Comparison of ENCODE assay signal across 8 mouse cellular contexts in the genomic region with DNA sequence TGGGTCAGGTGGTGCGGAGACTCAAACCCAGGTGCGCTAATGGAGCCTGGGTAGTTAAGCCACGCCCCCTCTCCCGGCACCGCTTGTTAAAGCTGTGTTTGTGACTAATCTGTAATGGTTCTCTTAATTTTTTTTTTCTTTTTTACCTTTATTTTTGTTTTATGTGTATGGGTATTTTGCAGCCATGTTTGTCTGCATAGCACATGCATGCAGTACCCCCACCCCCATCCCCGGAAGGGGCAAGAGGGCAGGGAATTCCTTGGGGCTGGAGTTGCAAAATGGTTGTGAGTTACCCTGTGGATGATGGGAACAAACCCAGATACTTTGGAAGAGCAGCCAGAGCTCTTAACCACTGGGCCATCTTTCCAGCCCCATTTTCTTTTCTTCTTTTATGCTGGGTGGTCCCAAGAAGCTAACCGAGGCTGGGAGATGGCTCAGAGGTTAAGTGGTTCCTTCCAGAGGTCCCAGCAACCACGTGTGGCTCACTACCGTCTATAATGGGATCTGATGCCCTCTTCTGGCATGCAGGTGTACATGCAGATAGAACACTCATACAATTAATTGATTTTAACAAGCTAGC. TPM values are rescaled to one million over a fixed set of nuclear protein-coding genes. Genes with fewer than 3 reads are reported as not detected.
DNase-seq lines count a peak whose midpoint lies in the region; ATAC-seq and TF ChIP-seq lines count a peak whose summit lies in the region.

No protein-coding gene starts in this region.

- ATAC-seq in forebrain, embryonic 11.5 days (replicated peaks; ENCODE audit: low FRiP score) = no peak
- no peak for ATAC-seq in forebrain, embryonic 15.5 days (replicated peaks)
- no peak for ATAC-seq in hindbrain, postnatal 0 days
- no peak for ATAC-seq in neural tube, embryonic 14.5 days (ENCODE audit: low read depth)

- DNase-seq in forebrain, embryonic 11.5 days (ENCODE audit: low spot score) = no peak
- DNase-seq in retina, postnatal 1 day = peak; percentile 58
- DNase-seq in retina, embryonic 14.5 days (ENCODE audit: low spot score) = no peak
- peak; percentile 23 for DNase-seq in hindbrain, postnatal 0 days (ENCODE audit: low spot score)
- DNase-seq in urinary bladder, postnatal 4 days (ENCODE audit: low spot score in 2 of 2) = no peak
- no peak for DNase-seq in cerebellum, adult 11-12 months

- no peaks in the 10 kb centered on the region for H3K9me3 ChIP-seq in forebrain, embryonic 11.5 days (ENCODE audit: control insufficient read depth, low read length)
- no peaks in the 10 kb centered on the region for H3K9me3 ChIP-seq in forebrain, embryonic 15.5 days
- H3K9me3 ChIP-seq in hindbrain, postnatal 0 days (ENCODE audit: low read length) = no peaks in the 10 kb centered on the region
- H3K9me3 ChIP-seq in neural tube, embryonic 14.5 days (ENCODE audit: control insufficient read depth, low read length) = no peaks in the 10 kb centered on the region

- WGBS in forebrain, embryonic 11.5 days = 6% methylated on average over 9 of the region's 9 CpGs
- WGBS in forebrain, embryonic 15.5 days = 5% methylated on average over 9 of the region's 9 CpGs
- WGBS in hindbrain, postnatal 0 days = 5% methylated on average over 9 of the region's 9 CpGs
- 2% methylated on average over 9 of the region's 9 CpGs for WGBS in neural tube, embryonic 14.5 days

- H3K27ac ChIP-seq in forebrain, embryonic 11.5 days (ENCODE audit: low read depth, low read length) = no peak overlapping the region
- no peak overlapping the region for H3K27ac ChIP-seq in forebrain, embryonic 15.5 days (replicated peaks)
- no peak overlapping the region for H3K27ac ChIP-seq in hindbrain, postnatal 0 days
- H3K27ac ChIP-seq in neural tube, embryonic 14.5 days (ENCODE audit: low read depth, low read length) = no peak overlapping the region

- H3K9ac ChIP-seq in forebrain, embryonic 11.5 days (ENCODE audit: low read length) = no peak overlapping the region
- no peak overlapping the region for H3K9ac ChIP-seq in forebrain, embryonic 15.5 days (replicated peaks)
- no peak overlapping the region for H3K9ac ChIP-seq in hindbrain, postnatal 0 days (replicated peaks; ENCODE audit: low read length)
- no peak overlapping the region for H3K9ac ChIP-seq in neural tube, embryonic 14.5 days (replicated peaks; ENCODE audit: low read depth, low read length)

- H3K4me3 ChIP-seq in forebrain, embryonic 11.5 days (ENCODE audit: low read depth, low read length) = no peak overlapping the region
- H3K4me3 ChIP-seq in forebrain, embryonic 15.5 days = no peak overlapping the region
- no peak overlapping the region for H3K4me3 ChIP-seq in hindbrain, postnatal 0 days (ENCODE audit: low read length)
- no peak overlapping the region for H3K4me3 ChIP-seq in neural tube, embryonic 14.5 days (ENCODE audit: low read depth, low read length)

- H3K36me3 ChIP-seq in forebrain, embryonic 11.5 days (ENCODE audit: control insufficient read depth, insufficient read depth, low read length) = no peaks in the 10 kb centered on the region
- H3K36me3 ChIP-seq in forebrain, embryonic 15.5 days = no peaks in the 10 kb centered on the region
- no peaks in the 10 kb centered on the region for H3K36me3 ChIP-seq in hindbrain, postnatal 0 days (ENCODE audit: insufficient read depth, low read length)
- H3K36me3 ChIP-seq in neural tube, embryonic 14.5 days (ENCODE audit: control insufficient read depth, insufficient read depth, low read length) = no peaks in the 10 kb centered on the region

- no peaks in the 10 kb centered on the region for H3K4me1 ChIP-seq in forebrain, embryonic 11.5 days (replicated peaks; ENCODE audit: control insufficient read depth, insufficient read depth, low read length)
- no peaks in the 10 kb centered on the region for H3K4me1 ChIP-seq in forebrain, embryonic 15.5 days
- no peaks in the 10 kb centered on the region for H3K4me1 ChIP-seq in hindbrain, postnatal 0 days (ENCODE audit: insufficient read depth, low read length)
- H3K4me1 ChIP-seq in neural tube, embryonic 14.5 days (ENCODE audit: control insufficient read depth, insufficient read depth, low read length) = no peaks in the 10 kb centered on the region

- 0 out of 2 replicates have a peak overlapping the region, but pooled peaks have one; percentile 11 for H3K4me2 ChIP-seq in forebrain, embryonic 11.5 days (ENCODE audit: low read depth, low read length, severe bottlenecking)
- H3K4me2 ChIP-seq in forebrain, embryonic 15.5 days (replicated peaks) = no peak overlapping the region
- H3K4me2 ChIP-seq in hindbrain, postnatal 0 days (ENCODE audit: low read depth, low read length) = no peak overlapping the region
- peak overlapping the region; percentile 14; the same call in 1 of the 2 replicates for H3K4me2 ChIP-seq in neural tube, embryonic 14.5 days (ENCODE audit: low read depth, low read length)

- H3K27me3 ChIP-seq in forebrain, embryonic 11.5 days (ENCODE audit: control insufficient read depth, insufficient read depth, low read length) = no peaks in the 10 kb centered on the region
- H3K27me3 ChIP-seq in forebrain, embryonic 15.5 days = no peaks in the 10 kb centered on the region
- no peaks in the 10 kb centered on the region for H3K27me3 ChIP-seq in hindbrain, postnatal 0 days (ENCODE audit: insufficient read depth, low read length)
- H3K27me3 ChIP-seq in neural tube, embryonic 14.5 days (ENCODE audit: control insufficient read depth, insufficient read depth, low read length) = no peaks in the 10 kb centered on the region

- peak; percentile 56 for TF ChIP-seq CTCF in hindbrain, postnatal 0 days (IDR thresholded peaks at IDR 0.05; ENCODE audit: low read depth)

RNA-seq across cellular contexts. Expression of gene Spats2, which starts 12.2 kb away (rescaled TPM):
- polyA plus RNA-seq in forebrain, embryonic 11.5 days (2014; fragmentation: Nextera tagmentation; extraction: Ambion mirVana) = 60.3 and 60.7 TPM in 2 replicates
- polyA plus RNA-seq in forebrain, embryonic 15.5 days (2015; fragmentation: Nextera tagmentation; extraction: Ambion mirVana) = 42.9 and 43.7 TPM in 2 replicates
- total RNA-seq in hindbrain, postnatal 0 days (2014; rRNA removed) = 23.6 and 25.8 TPM in 2 replicates
- 23.4 and 23.6 TPM in 2 replicates for polyA plus RNA-seq in hindbrain, postnatal 0 days (2015; fragmentation: Nextera tagmentation; extraction: Ambion mirVana)
- polyA plus RNA-seq in neural tube, embryonic 14.5 days (2014; fragmentation: Nextera tagmentation; extraction: Ambion mirVana) = 32.6 and 41.6 TPM in 2 replicates

RNA-seq across cellular contexts. Expression of gene Dnajc22, which starts 20.5 kb away (rescaled TPM):
- 0.16 and 0.40 TPM in 2 replicates for polyA plus RNA-seq in forebrain, embryonic 11.5 days (2014; fragmentation: Nextera tagmentation; extraction: Ambion mirVana)
- polyA plus RNA-seq in forebrain, embryonic 15.5 days (2015; fragmentation: Nextera tagmentation; extraction: Ambion mirVana) = 0.46 and 0.53 TPM in 2 replicates
- 0.68 and 0.99 TPM in 2 replicates for total RNA-seq in hindbrain, postnatal 0 days (2014; rRNA removed)
- 0.45 and 0.48 TPM in 2 replicates for polyA plus RNA-seq in hindbrain, postnatal 0 days (2015; fragmentation: Nextera tagmentation; extraction: Ambion mirVana)
- polyA plus RNA-seq in neural tube, embryonic 14.5 days (2014; fragmentation: Nextera tagmentation; extraction: Ambion mirVana) = 0.21 and 0.45 TPM in 2 replicates

RNA-seq across cellular contexts. Expression of gene C1ql4, which starts 25.9 kb away (rescaled TPM):
- 0.12 TPM in 1 of 2 replicates, not detected in the other for polyA plus RNA-seq in forebrain, embryonic 11.5 days (2014; fragmentation: Nextera tagmentation; extraction: Ambion mirVana)
- polyA plus RNA-seq in forebrain, embryonic 15.5 days (2015; fragmentation: Nextera tagmentation; extraction: Ambion mirVana) = 0.28 and 0.33 TPM in 2 replicates
- 8.6 and 11.9 TPM in 2 replicates for total RNA-seq in hindbrain, postnatal 0 days (2014; rRNA removed)
- polyA plus RNA-seq in hindbrain, postnatal 0 days (2015; fragmentation: Nextera tagmentation; extraction: Ambion mirVana) = 4.3 and 5.7 TPM in 2 replicates
- 3.2 and 3.6 TPM in 2 replicates for polyA plus RNA-seq in neural tube, embryonic 14.5 days (2014; fragmentation: Nextera tagmentation; extraction: Ambion mirVana)

RNA-seq across cellular contexts. Expression of gene Troap, which starts 39.1 kb away (rescaled TPM):
- polyA plus RNA-seq in forebrain, embryonic 11.5 days (2014; fragmentation: Nextera tagmentation; extraction: Ambion mirVana) = 38.8 and 40.2 TPM in 2 replicates
- polyA plus RNA-seq in forebrain, embryonic 15.5 days (2015; fragmentation: Nextera tagmentation; extraction: Ambion mirVana) = 19.8 and 24.8 TPM in 2 replicates
- total RNA-seq in hindbrain, postnatal 0 days (2014; rRNA removed) = 4.3 and 10.5 TPM in 2 replicates
- polyA plus RNA-seq in hindbrain, postnatal 0 days (2015; fragmentation: Nextera tagmentation; extraction: Ambion mirVana) = 4.5 and 6.4 TPM in 2 replicates
- 2.4 and 3.3 TPM in 2 replicates for polyA plus RNA-seq in neural tube, embryonic 14.5 days (2014; fragmentation: Nextera tagmentation; extraction: Ambion mirVana)

RNA-seq across cellular contexts. Expression of gene Prph, which starts 58.5 kb away (rescaled TPM):
- polyA plus RNA-seq in forebrain, embryonic 11.5 days (2014; fragmentation: Nextera tagmentation; extraction: Ambion mirVana) = 0.19 and 0.94 TPM in 2 replicates
- polyA plus RNA-seq in forebrain, embryonic 15.5 days (2015; fragmentation: Nextera tagmentation; extraction: Ambion mirVana) = 0.97 and 1.3 TPM in 2 replicates
- total RNA-seq in hindbrain, postnatal 0 days (2014; rRNA removed) = 62.6 and 70.9 TPM in 2 replicates
- 50.0 and 53.5 TPM in 2 replicates for polyA plus RNA-seq in hindbrain, postnatal 0 days (2015; fragmentation: Nextera tagmentation; extraction: Ambion mirVana)
- 68.8 and 298 TPM in 2 replicates for polyA plus RNA-seq in neural tube, embryonic 14.5 days (2014; fragmentation: Nextera tagmentation; extraction: Ambion mirVana)

Comparison
In these comparisons a context has a peak if more than half of its experiments do, and no peak if none do; other contexts are left out.
1. DNase-seq: peak in retina, postnatal 1 day (single experiment) and hindbrain, postnatal 0 days (single experiment); none in forebrain, embryonic 11.5 days (single experiment), retina, embryonic 14.5 days (single experiment), urinary bladder, postnatal 4 days (0 of 2) and cerebellum, adult 11-12 months (single experiment).
2. H3K4me2 ChIP-seq: peak in forebrain, embryonic 11.5 days (single experiment) and neural tube, embryonic 14.5 days (single experiment); none in forebrain, embryonic 15.5 days (single experiment) and hindbrain, postnatal 0 days (single experiment).